Mouse (Mus musculus): ENCODE measurements around the gene Hps4. TPM values are rescaled to one million over a fixed set of nuclear protein-coding genes. Genes with fewer than 3 reads are reported as not detected.

The Hps4 gene
- total RNA-seq, 2 experiments from 2014 or later = 25.2 to 30.6 TPM

DNA sequence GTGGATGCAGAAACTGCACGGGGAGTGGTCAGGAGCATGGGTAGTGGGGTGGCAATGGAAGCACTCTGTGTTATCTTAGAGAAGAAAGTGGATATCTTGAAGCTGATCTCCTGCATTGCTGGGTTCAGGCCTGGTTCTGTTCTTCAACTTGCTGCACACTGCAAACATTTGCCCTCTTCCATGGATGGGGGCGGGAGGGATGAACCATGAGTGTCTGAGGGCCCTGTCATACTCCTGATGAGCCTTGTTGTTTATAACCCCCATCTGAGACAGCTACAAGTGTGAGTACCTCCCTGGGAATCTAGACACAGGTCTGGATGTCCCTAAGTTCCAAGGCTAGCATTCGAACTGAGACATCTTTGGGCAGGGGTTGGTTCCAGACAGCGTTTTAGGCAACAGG lies 21.5 kb upstream of the Hps4 start:
- no peak for DNase-seq (ENCODE audit: low spot score in 2 of 2)

- no peak for DNase-seq (ENCODE audit: low spot score in 2 of 2)
Measured at GRCm38 (mm10) chr5:112323246-112323645, 19.6 kb upstream of the Hps4 start.

DNA sequence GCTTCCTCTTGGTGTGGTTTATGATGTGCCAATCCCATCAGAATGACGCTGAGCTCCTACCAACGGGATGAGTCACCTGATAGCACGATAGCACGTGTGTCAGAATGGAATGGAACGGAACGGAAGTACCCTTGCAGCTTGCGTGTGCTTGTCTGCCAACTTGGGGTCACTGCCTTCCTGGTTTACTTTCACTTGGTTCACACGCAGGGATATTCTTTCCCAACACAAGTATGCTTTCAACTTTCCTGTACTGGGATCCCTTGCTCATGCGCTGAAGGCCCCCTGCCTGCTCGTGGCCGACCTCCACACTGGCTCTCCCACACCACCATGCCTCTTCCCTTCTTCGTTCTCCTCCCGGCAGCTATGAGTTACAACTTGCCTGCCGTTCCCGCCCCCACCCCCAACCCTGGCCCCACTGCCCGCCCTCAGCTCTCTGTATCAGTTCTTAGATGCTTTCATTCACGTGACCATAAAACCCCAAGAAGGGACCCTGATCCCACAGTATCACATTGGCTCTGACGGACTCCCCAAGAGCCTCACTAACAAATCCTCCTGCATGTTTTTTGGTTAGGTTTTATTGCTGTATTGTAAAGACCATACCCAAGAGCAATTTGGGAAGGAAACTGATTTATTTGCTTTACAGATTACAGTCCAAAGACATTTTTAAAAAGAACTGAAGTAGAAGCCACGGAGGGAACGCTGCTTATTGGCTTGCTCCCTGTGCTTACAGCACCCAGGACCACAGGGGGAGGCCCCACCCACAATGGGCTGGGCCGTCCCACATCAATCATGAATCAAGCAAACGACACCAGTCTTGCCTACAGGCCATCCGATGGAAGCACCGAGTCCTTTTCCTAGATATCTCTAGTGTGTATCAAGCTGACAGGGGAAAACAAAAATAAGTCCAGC lies 18.0 kb upstream of the Hps4 start:
- no peak for DNase-seq (ENCODE audit: low spot score in 2 of 2)

DNA sequence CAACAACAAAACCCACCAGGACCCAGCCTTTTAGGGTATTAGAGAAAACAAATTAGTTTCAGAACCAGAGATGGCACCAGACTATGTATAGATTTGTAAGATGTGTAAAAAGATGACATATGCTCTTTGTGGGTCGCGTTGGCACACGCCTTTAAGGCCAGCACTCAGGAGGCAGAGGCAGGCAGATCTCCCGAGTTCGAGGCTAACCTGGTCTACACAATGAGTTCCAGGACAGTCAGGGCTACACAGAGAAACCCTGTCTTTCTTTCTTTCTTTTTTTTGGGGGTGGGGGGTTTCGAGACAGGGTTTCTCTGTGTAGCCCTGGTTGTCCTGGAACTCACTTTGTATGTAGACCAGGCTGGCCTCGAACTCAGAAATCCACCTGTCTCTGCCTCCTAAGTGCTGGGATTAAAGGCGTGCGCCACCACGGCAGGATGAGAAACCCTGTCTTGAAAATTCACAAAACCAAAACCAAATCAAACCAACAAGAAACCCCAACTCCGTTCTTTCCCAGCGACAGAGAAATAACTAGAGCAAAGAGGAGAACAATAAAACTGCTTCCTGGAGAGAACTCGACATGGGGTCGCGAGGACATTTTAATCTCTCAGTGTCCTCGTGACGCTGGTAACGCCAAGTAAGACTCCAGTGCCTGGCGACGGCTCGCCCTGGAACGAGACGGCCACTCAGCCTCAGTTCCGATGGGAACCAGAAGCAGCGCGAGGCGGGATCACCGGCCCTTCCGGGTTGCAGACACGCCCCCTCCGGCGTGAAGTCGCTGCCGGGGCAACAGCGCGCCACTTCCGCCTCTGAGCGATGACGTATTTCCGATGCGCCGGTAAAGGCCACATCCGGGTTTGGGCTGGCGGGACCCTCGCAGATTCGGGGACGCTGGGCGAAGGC lies 17.1 kb upstream of the Hps4 start, which contains the start of gene Tfip11:
TSS of gene Tfip11 (plus strand) at position 813 of the 900 bp plus-strand sequence.
- DNase-seq (ENCODE audit: low spot score in 2 of 2) = peak; percentile 97

- no peak for DNase-seq (ENCODE audit: low spot score in 2 of 2)
Measured at GRCm38 (mm10) chr5:112326446-112327009, 16.4 kb upstream of the Hps4 start.

DNA sequence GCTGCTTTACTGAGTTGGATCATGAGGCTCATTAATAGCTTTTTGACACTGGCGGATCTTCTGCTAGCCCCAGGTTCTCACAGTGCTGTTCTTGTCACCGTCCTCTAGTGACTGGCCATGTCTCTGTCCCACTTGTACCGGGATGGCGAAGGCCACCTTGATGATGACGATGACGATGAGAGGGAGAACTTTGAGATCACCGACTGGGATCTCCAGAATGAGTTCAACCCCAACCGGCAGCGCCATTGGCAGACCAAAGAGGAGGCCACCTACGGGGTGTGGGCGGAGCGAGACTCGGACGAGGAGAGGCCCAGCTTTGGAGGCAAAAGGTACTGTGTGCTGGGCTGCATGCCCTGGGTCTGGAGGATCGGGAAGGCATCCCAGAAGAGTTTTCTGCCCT lies 15.0 kb upstream of the Hps4 start:
- DNase-seq (ENCODE audit: low spot score in 2 of 2) = no peak

- DNase-seq (ENCODE audit: low spot score in 2 of 2) = no peak
Measured at GRCm38 (mm10) chr5:112329805-112330564, 12.9 kb upstream of the Hps4 start.

DNA sequence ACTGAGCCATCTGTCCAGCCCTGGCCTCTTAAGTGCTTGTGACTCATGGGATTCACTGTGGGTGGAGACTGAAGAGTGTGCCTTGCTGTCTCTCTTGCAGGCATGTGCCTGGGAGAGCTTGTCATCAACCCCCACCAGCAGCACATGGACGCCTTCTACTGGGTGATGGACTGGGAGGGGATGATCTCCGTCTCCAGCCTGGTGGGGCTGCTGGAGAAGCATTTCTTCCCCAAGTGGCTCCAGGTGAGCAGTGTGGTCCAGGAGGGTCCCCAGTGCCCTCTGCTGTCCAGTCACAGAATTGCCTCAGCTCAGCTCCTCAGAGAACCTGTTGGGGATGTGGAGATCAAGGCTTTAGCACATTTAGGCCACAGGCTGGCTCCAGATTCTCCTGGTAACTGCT lies 7.4 kb upstream of the Hps4 start:
- DNase-seq (ENCODE audit: low spot score in 2 of 2) = peak in 1 of 2 experiments; percentile 59

DNA sequence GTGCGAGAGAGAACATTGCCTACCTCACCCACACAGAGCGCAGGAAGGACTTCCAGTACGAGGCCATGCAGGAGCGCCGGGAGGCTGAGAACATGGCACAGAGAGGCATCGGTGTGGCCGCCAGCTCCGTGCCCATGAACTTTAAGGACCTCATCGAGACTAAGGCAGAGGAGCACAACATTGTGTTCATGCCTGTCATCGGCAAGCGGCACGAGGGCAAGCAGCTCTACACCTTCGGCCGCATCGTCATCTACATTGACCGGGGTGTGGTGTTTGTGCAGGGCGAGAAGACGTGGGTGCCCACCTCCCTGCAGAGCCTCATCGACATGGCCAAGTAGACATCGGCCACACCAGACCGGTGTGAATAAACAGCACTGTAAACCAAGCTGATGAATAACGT lies 5.9 kb upstream of the Hps4 start:
- DNase-seq (ENCODE audit: low spot score in 2 of 2) = no peak

- no peak for DNase-seq (ENCODE audit: low spot score in 2 of 2)
Measured at GRCm38 (mm10) chr5:112339215-112339614, 3.7 kb upstream of the Hps4 start.

DNA sequence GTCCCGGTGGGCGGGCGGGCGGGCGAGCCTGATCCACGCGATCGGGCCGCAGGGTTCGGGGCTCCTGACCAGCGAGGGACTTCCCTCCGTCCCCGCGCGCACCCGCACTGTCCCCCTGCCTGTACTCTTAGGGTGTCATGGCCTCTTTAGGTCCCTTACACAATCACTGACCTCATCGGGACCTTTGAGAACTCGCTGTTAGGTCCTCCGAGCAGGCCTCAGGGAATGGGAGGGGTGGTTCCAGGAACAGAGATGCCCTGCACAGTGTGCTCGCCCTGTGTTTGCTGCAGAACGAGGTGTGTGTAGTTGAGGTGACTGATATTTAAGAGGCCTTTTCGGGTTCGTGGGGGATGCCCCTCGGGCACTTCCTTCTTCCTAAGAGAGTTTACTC lies 317 bp downstream of the Hps4 start:
- no peak for DNase-seq (ENCODE audit: low spot score in 2 of 2)

DNA sequence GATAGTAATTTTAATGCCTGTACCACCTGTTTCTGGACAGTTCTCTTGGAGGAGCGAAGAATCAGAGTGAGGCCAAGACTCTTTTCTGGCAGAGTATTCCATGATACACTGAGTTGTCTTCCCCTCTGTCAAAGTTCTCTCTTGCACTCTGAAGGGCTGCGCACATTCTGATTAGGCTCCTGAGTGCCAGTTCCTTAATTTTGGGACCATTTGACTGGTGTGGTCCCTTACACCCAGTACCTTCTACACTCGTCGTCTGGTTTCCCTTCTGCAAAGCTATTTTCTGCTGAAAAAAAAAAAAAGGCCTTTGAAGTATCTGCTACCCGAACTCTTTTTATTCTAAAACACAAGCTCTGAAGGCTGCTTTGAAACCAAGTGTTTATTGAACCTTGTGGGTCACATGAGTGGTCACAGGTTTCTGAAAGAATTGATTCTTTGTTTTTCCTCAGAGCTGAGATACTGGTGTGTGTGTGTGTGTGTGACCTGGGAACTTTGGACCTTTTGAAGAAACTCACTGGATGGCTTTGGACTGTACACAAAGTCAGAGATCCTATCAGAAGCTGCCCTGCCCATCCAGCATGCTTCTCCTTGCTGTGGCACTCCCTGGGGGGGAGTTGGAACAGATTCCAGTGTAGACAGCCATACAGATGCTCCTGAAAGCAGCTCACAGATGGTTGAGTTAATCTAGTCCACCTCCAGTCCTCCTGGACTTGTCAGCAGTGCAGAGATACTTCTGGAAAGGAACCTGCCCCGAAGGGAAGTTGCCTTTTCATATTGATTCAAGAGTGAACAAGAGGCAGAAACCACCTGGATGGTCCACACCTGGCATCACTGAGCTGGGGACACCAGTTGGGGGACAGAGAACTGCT lies 1.4 kb downstream of the Hps4 start:
- DNase-seq (ENCODE audit: low spot score in 2 of 2) = no peak

- DNase-seq (ENCODE audit: low spot score in 2 of 2) = no peak
Measured at GRCm38 (mm10) chr5:112346211-112346965, 3.5 kb downstream of the Hps4 start.

- no peak for DNase-seq (ENCODE audit: low spot score in 2 of 2)
Measured at GRCm38 (mm10) chr5:112349169-112349568, 6.3 kb downstream of the Hps4 start.

DNA sequence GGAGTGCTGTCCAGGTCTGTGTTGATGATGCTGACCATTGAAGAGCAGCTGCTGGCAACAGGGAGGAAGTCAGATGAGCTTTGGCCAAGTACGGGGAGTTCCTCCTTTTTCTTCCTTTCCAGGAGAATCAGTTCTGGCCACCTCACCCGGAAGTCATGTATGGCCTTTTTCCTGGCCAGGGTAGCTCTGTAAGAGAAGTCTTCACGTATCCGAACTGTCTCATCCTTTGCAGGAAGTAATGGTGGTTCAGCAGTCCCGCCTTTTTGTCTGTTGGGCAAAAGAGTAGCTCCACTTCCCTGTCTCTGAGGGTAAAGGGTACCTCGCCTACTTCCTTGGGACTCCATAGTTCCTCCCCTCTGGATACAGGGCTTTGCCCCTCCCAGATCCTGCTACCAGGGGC lies 12.6 kb downstream of the Hps4 start:
- no peak for DNase-seq (ENCODE audit: low spot score in 2 of 2)

DNA sequence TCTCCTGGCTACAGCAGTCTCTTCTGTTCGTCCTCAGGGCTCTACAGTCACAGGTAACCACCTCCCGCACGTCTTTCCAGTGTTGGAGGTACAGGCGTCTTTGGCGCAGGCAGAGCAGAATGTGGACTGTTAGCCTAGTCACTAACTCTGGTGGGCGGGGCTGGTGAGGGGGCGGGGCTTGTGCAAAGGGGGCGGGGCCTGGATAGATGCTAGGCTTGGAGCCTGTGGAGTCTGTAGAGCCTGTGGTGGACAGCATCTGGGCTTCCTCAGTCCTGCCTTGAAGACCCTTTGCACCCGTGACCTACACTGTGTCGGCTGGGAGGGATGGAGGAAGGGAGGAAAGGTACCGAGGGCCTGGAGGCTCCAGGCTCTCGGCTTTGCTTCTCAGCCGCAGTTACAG lies 13.0 kb downstream of the Hps4 start, which contains the start of gene Gm6583:
TSS of gene Gm6583 (minus strand) at position 124 of the 400 bp plus-strand sequence.
- DNase-seq (ENCODE audit: low spot score in 2 of 2) = no peak

DNA sequence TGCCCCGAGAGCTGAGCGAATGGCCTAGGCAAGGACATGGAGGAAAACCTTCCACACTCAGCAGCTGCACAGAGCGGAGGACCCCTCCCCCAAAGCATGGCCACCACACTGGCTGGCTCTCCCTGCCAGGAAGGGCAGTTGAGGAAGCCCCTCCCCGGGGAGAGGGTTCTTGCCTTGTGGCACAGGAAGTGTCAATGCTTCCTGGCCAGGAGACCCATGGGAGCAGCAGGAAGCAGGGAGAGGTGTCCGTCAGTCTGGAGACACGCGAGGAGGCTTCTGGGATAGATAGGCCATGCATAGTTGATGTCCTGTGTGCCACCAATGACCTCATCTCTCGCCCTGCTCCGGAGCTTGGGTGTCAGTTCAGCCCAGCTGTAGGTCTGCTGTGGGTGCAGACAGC lies 13.4 kb downstream of the Hps4 start:
- DNase-seq (ENCODE audit: low spot score in 2 of 2) = no peak

DNA sequence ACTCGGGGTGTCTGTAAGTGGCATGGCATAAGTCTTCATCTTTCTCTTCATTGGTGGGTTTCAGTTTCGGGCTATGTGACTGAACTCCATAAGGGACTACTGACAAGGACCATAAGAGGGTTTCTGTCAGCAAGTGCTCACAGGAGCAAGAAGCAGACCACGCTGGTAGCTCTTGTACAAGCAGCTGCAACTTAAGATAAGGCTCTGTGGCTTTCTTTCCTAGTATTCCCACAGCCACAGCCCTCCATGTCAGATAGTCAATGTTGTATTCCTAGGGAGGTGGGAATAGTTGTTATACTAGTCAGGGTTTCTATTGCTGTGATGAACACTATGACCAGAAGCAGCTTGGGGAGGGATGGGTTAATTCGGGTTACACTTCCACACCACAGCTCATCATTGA lies 16.6 kb downstream of the Hps4 start:
- DNase-seq (ENCODE audit: low spot score in 2 of 2) = no peak

- DNase-seq (ENCODE audit: low spot score in 2 of 2) = no peak
Measured at GRCm38 (mm10) chr5:112360077-112360476, 17.2 kb downstream of the Hps4 start.
